Mouse (Mus musculus) lung, adult 2 months (tissue): ENCODE measurements at regions not wholly inside any gene's neighbourhood (a gene's known extent, or its start where the extent isn't known, plus 50 kb on each side); places are given as distances from the start of the nearest gene placed in this dataset.

Experiments
- CTCF ChIP-seq: fragments of 200-500 bp; IDR thresholded peaks from 2 replicates; pipeline ENCODE4 v1.5.1; 2011; ENCODE audit warnings: mild to moderate bottlenecking, low read length, control low read depth; ENCODE audit not compliant: insufficient read depth
- POLR2A ChIP-seq: fragments of 200-500 bp; IDR thresholded peaks from 2 replicates; pipeline ENCODE4 v1.6.1; 2011; ENCODE audit warnings: low read depth, mild to moderate bottlenecking, control low read depth, low read length, borderline replicate concordance; ENCODE audit errors: extremely low read depth

DNA sequence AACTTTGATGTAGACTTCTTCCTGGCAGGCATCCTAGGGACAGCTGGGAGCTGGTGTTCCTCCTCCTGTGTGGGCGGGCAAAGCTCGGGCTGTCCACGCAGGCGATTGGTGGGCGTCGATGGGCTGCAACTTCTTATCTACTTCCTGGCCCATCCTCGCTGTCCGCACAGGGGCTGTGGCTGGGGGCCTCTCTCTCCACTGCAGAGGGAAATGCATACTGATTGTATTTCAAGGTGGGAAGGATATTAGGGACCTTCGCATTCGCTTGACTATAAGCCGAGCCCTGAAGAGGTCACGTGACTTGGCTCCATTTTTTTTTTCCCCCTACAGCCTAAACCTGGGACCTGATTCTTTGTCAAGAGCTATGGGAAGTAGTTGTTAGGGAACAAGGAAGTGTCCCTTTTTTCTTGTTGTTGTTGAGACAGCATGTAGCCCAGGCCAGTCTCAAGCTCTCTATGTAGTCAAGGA, 164.4 kb upstream of the Ubr2 start:
- TF ChIP-seq POLR2A = peak; percentile 83; the same call in 1 of the 2 replicates
- no peak for TF ChIP-seq CTCF
